Mouse (Mus musculus) lung, embryonic 14.5 days (tissue): ENCODE results near the gene Artn. TPM values are rescaled to one million over a fixed set of nuclear protein-coding genes. Genes with fewer than 3 reads are reported as not detected.

Experiments used
- ATAC-seq: fragments of 200-750 bp; cut with Nextera tagmentation; 2 replicates; pipeline ENCODE4 v1.8.0; 2017; ENCODE audit warnings: mild to moderate bottlenecking, moderate TSS enrichment, moderate library complexity; ENCODE audit not compliant: insufficient read depth
- DNase-seq: peaks from one replicate; pipeline ENCODE4 v3.0.0-alpha.2; 2015
- H3K27ac ChIP-seq: fragments of 300-500 bp; sonication (generic); 2 replicates; pipeline ENCODE4 v1.5.1; 2014; ENCODE audit warnings: low read depth, mild to moderate bottlenecking, moderate library complexity
- H3K27me3 ChIP-seq: fragments of 300-500 bp; sonication (generic); 2 replicates; pipeline ENCODE4 v1.6.1; 2014; ENCODE audit warnings: low read length, control low read depth; ENCODE audit not compliant: insufficient read depth
- H3K36me3 ChIP-seq: fragments of 300-500 bp; sonication (generic); 2 replicates; pipeline ENCODE4 v1.6.1; 2014; ENCODE audit warnings: control low read depth; ENCODE audit not compliant: insufficient read depth
- H3K4me1 ChIP-seq: fragments of 300-500 bp; sonication (generic); 2 replicates; pipeline ENCODE4 v1.6.1; 2014; ENCODE audit warnings: antibody characterized with exemption, control low read depth; ENCODE audit not compliant: insufficient read depth
- H3K4me2 ChIP-seq: fragments of 300-500 bp; sonication (generic); 2 replicates; pipeline ENCODE4 v1.6.1; 2014; ENCODE audit warnings: mild to moderate bottlenecking
- H3K4me3 ChIP-seq: fragments of 300-500 bp; sonication (generic); 2 replicates; pipeline ENCODE4 v1.5.1; 2014; ENCODE audit warnings: low read depth, low read length
- H3K9ac ChIP-seq: fragments of 300-500 bp; sonication (generic); 2 replicates; pipeline ENCODE4 v1.6.1; 2014
- H3K9me3 ChIP-seq: fragments of 300-500 bp; sonication (generic); 2 replicates; pipeline ENCODE4 v1.6.1; 2016; ENCODE audit warnings: low read depth, low read length, control low read depth
- CTCF ChIP-seq: IDR thresholded peaks from 2 replicates; pipeline ENCODE4 v1.5.1; 2016; ENCODE audit warnings: antibody characterized with exemption, low read depth
- WGBS: fragments of 180-500 bp; shearing (Covaris S2); extraction: QIAGEN DNeasy Blood & Tissue Kit; methylation state at CpG from one replicate; pipeline ENCODE4 v1.1.7; 2014; 5-methylcytosine and 5-hydroxymethylcytosine counted together
- polyA plus RNA-seq: library from polyadenylated mRNA; unstranded; fragments of >200 nt; fragmentation: Nextera tagmentation; extraction: Ambion mirVana; gene quantifications from 2 replicates; pipeline ENCODE4 v1.2.1, GENCODE M21; 2014

The Artn gene
- polyA plus RNA-seq, 1 experiment from 2014 or later: 3.3 TPM

- DNase-seq (no peak), ATAC-seq (no peak)
- H3K27ac ChIP-seq: no peak overlapping the region
- 88% methylated on average over 8 of the region's 8 CpGs for WGBS
- no peak for TF ChIP-seq CTCF
- H3K9ac ChIP-seq: no peak overlapping the region
- H3K36me3 ChIP-seq: peaks cover 24% of the 10 kb centered on the region
- H3K27me3 ChIP-seq: no peaks in the 10 kb centered on the region
- peaks cover 5% of the 10 kb centered on the region for H3K4me1 ChIP-seq
- H3K4me3 ChIP-seq: peak overlapping the region; percentile 78; the same call in 1 of the 2 replicates
- H3K4me2 ChIP-seq: peak overlapping the region; percentile 78; the same call in 1 of the 2 replicates
- H3K9me3 ChIP-seq: no peaks in the 10 kb centered on the region
Measured at GRCm38 (mm10) chr4:117890750-117891149, 38.8 kb downstream of the Artn start.

- no peaks in the 10 kb centered on the region for H3K9me3 ChIP-seq
- no peak overlapping the region for H3K4me3 ChIP-seq
- H3K4me2 ChIP-seq: no peak overlapping the region
- peaks cover 26% of the 10 kb centered on the region for H3K36me3 ChIP-seq
- H3K4me1 ChIP-seq: peaks cover 5% of the 10 kb centered on the region
- H3K27me3 ChIP-seq: no peaks in the 10 kb centered on the region
- WGBS: 86% methylated on average over 14 of the region's 14 CpGs
- H3K9ac ChIP-seq: no peak overlapping the region
- DNase-seq: no peak
- H3K27ac ChIP-seq: no peak overlapping the region
- no peak for TF ChIP-seq CTCF
- no peak for ATAC-seq
Measured at GRCm38 (mm10) chr4:117890031-117890430, 39.5 kb downstream of the Artn start.

GRCm38 (mm10) chr4:117889471-117889870 is 40.1 kb downstream of the Artn start:
- 88% methylated on average over 15 of the region's 15 CpGs for whole genome bisulfite sequencing
- no peak for TF ChIP-seq CTCF
- no peak overlapping the region for H3K27ac ChIP-seq
- no peaks in the 10 kb centered on the region for H3K27me3 ChIP-seq
- peaks cover 27% of the 10 kb centered on the region for H3K36me3 ChIP-seq
- H3K9ac ChIP-seq: no peak overlapping the region
- no peaks in the 10 kb centered on the region for H3K9me3 ChIP-seq
- ATAC-seq: no peak
- no peak overlapping the region for H3K4me3 ChIP-seq
- H3K4me2 ChIP-seq: no peak overlapping the region
- DNase-seq: no peak
- peaks cover 5% of the 10 kb centered on the region for H3K4me1 ChIP-seq

GRCm38 (mm10) chr4:117887920-117888319 is 41.6 kb downstream of the Artn start:
- Histone ChIP-seq H3K27ac (no peak overlapping the region), H3K4me3 (peak overlapping the region; percentile 95; the same call in 1 of the 2 replicates), H3K9me3 (no peaks in the 10 kb centered on the region), H3K9ac (no peak overlapping the region), H3K4me1 (peaks cover 8% of the 10 kb centered on the region), H3K36me3 (peaks cover 26% of the 10 kb centered on the region), H3K4me2 (no peak overlapping the region), H3K27me3 (no peaks in the 10 kb centered on the region)
- no peak for DNase-seq
- no peak for TF ChIP-seq CTCF
- 72% methylated on average over 2 of the region's 2 CpGs for WGBS
- no peak for ATAC-seq

- no peaks in the 10 kb centered on the region for H3K27me3 ChIP-seq
- no peaks in the 10 kb centered on the region for H3K9me3 ChIP-seq
- H3K27ac ChIP-seq: 0 out of 2 replicates have a peak within 1 kb of the TSS, but pooled peaks have one; percentile 30
- H3K9ac ChIP-seq: peak within 1 kb of the TSS; percentile 77
- DNase-seq (peak; percentile 95), ATAC-seq (peak; percentile 85)
- peak within 1 kb of the TSS; percentile 95 for H3K4me3 ChIP-seq
- no peak for TF ChIP-seq CTCF
- under 1% methylated on average over 37 of the region's 37 CpGs for WGBS
- peaks cover 8% of the 10 kb centered on the region for H3K4me1 ChIP-seq
- H3K4me2 ChIP-seq: peak within 1 kb of the TSS; percentile 97
- peaks cover 26% of the 10 kb centered on the region for H3K36me3 ChIP-seq
Measured at GRCm38 (mm10) chr4:117887133-117887532, 42.4 kb downstream of the Artn start, which contains the start of gene Atp6v0b. Atp6v0b (minus strand) TSS chr4:117887333.

- H3K9me3 ChIP-seq: no peaks in the 10 kb centered on the region
- no peak for TF ChIP-seq CTCF
- H3K27ac ChIP-seq: 0 out of 2 replicates have a peak overlapping the region, but pooled peaks have one; percentile 30
- ATAC-seq: no peak
- peaks cover 26% of the 10 kb centered on the region for H3K36me3 ChIP-seq
- H3K4me1 ChIP-seq: peaks cover 8% of the 10 kb centered on the region
- H3K4me3 ChIP-seq: peak overlapping the region; percentile 95
- peak overlapping the region; percentile 97 for H3K4me2 ChIP-seq
- H3K27me3 ChIP-seq: no peaks in the 10 kb centered on the region
- H3K9ac ChIP-seq: peak overlapping the region; percentile 77
- DNase-seq: no peak
- WGBS: 2% methylated on average over 24 of the region's 24 CpGs
Measured at GRCm38 (mm10) chr4:117886644-117887043, 42.9 kb downstream of the Artn start.

GRCm38 (mm10) chr4:117885994-117886393 is 43.6 kb downstream of the Artn start:
- H3K9me3 ChIP-seq: no peaks in the 10 kb centered on the region
- ATAC-seq: no peak
- peak overlapping the region; percentile 97 for H3K4me2 ChIP-seq
- peak overlapping the region; percentile 95 for H3K4me3 ChIP-seq
- peaks cover 8% of the 10 kb centered on the region for H3K4me1 ChIP-seq
- no peak for TF ChIP-seq CTCF
- no peak for DNase-seq
- no peak overlapping the region; the same call in 1 of the 2 replicates for H3K9ac ChIP-seq
- WGBS: 78% methylated on average over 9 of the region's 9 CpGs
- no peak overlapping the region for H3K27ac ChIP-seq
- H3K27me3 ChIP-seq: no peaks in the 10 kb centered on the region
- H3K36me3 ChIP-seq: peaks cover 28% of the 10 kb centered on the region
